Mouse (Mus musculus) hindlimb bud, embryonic 11.5 days (tissue): Measurements from ENCODE around the gene Psmg3.
A peak's percentile ranks its signal among the peaks of the same experiment; 100 is the strongest.

ENCODE experiments used
- DNase-seq: peaks from one replicate; pipeline ENCODE4 v3.0.0-alpha.2; 2012; ENCODE audit warnings: low read depth, low spot score; ENCODE audit errors: extremely low spot score

Psmg3 gene

DNA sequence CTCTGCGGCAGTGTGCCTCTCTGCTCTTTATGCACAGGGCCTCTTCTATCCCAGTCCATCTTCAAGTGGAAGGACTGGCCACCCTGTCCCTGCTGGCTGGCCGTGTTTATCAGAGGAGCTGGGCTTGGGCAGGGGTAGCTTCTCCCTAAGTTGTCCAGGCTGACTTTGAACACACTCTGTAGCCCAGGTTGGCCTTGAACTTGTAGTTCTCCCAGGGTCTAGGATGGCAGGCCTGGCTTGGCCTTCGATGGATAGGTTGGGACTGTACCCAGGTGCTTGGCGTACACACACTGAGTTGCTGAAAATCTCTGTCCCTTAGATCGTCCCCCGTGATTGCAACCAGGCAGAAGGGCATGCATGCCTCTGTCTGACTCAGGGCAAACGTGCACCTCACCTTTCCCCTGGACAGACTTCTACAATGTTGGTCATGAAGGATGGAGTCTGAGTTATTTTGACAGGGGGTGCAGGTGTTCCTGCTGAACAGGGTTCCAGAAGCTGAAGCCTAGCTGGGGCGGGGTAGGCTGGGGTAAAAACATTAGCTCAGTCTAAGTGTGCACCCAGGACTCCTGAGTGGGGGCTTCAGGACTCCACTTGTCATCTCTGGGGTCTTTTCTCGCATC lies 30.6 kb downstream of the Psmg3 start:
- DNase-seq, result no peak

GRCm38 (mm10) chr5:139794938-139795337 lies 31.7 kb downstream of the Psmg3 start:
- no peak for DNase-seq

DNA sequence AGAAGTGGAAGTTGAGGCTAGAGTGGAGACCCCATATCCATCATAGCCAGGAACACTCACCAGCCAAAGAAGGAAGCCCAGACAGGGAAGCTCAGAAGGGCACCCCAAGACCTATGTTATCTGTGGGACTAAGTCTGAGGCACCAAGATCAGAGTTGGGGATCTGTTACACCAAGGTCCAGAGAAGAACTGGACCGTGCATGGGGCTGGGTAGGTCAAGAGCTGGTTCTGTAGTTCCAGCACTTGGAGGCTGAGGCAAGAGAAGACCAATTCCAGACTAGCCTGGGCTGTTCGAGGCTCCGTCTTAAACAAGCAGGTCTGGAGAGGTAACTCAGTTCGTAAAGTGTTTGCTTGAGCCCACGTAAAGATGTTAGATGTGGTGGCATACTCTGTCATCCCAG lies 32.5 kb downstream of the Psmg3 start:
- no peak for DNase-seq

- no peak for DNase-seq
Measured at GRCm38 (mm10) chr5:139793338-139794089, 33.2 kb downstream of the Psmg3 start.

- DNase-seq, result no peak
Measured at GRCm38 (mm10) chr5:139792966-139793337, 33.7 kb downstream of the Psmg3 start.

DNA sequence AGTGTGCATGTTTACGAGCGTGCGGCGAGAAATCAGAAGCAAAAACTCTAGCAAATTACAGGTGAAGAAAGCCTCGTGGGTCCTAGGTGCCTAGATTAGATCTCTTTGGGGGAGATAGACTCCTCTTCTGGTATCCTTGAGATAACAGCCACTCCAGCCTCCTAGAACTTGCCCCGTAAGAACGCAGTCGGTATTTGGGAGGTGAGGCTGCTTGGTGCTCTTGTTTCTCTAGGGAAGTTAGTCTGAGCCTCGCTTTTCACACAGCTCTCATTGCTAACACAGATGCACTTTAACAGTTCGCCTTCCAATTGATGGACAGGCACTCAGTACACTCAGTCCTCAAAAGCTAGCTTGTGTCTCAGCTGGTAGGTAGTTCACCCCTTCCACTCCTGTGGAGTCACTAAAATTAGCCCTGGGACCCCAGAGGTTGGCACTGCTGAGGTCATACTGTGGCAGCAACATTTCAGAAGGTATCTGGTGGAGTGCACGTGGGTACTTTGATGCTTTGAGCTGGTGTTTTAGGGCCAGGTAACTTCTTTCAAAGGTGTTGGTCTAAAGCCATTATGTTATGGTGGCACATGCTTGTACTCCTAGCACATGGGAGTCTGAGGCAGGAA lies 34.4 kb downstream of the Psmg3 start:
- no peak for DNase-seq

- DNase-seq, result peak; percentile 71
Measured at GRCm38 (mm10) chr5:139791227-139792158, 35.2 kb downstream of the Psmg3 start, which contains the start of gene Mafk. Mafk (plus strand) TSS chr5:139791513.

DNA sequence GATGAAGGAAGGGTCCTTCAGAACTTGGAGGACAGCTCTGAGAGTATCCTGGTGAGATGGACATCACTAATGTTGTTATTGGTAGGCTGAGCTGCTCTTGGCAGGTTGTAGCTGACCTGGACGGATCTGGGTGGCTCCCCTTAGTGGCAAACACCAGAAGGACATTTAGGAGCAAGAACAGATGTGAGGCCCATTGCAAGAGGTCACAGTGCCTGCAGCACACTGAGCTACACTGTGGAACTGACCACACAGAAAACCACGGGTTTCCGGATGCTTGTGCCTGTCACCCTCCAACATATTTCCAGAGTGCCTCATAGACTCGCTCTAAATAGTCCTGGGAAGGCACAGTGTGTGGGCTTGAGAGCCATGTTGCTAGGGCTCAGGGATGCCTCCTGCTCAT lies 37.2 kb downstream of the Psmg3 start:
- DNase-seq, result no peak

GRCm38 (mm10) chr5:139781406-139781805 lies 45.3 kb downstream of the Psmg3 start:
- DNase-seq, result no peak

DNA sequence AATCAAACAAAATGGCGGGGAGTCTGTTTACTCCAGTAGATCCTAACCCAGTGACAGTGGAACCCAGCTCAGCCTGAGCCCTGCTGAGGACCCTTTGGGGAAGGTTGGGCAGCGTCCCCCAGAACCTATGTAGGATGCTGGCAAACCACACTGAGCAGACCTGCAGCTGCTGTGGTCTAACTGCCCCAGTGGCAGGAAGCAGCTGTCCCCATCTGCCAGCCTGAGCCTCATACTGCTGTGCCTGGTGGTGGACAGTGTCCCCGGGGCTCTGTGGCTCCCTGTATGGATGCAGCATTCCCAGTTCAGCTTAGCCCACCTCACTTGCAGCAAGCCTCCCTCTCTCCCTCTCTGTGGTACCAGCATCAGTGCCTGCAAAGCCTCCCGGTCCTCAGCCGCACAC lies 49.7 kb downstream of the Psmg3 start:
- DNase-seq, result no peak

GRCm38 (mm10) chr5:139775216-139775926 lies 51.3 kb downstream of the Psmg3 start, which contains the start of gene Ints1:
Ints1 (minus strand) TSS chr5:139775674.
- DNase-seq, result peak; percentile 95
